ENCODE assay signal across 18 mouse cellular contexts in genomic region chr5:99287647-99288185, GRCm38 (mm10).
DNase-seq lines count a peak whose midpoint lies in the region; TF ChIP-seq lines count a peak whose summit lies in the region.
"Had no signal": no experiment of that assay in that cellular context is flagged by ENCODE, and none has a peak within 500 bp of the region (broad histone marks: within the 10 kb centered on the region; RNA-seq: fewer than 3 reads in every experiment).

No protein-coding gene starts in this region.

- TF ChIP-seq CTCF in lung, adult 2 months (IDR thresholded peaks at IDR 0.05; ENCODE audit: insufficient read depth, low read length): no peak

- H3K4me1 ChIP-seq in lung, adult 2 months (ENCODE audit: control insufficient read depth, insufficient read depth, low read length): no peaks in the 10 kb centered on the region; the same call in 1 of the 2 replicates
- H3K4me1 ChIP-seq: embryonic facial prominence, embryonic 13.5 days; forebrain, embryonic 12.5 days; hindbrain, embryonic 13.5 days had no signal

- no peak for TF ChIP-seq POLR2A in lung, adult 2 months (IDR thresholded peaks at IDR 0.05; ENCODE audit: borderline replicate concordance, extremely low read depth, low read depth, low read length)

- H3K4me3 ChIP-seq in lung, adult 2 months (replicated peaks; ENCODE audit: extremely low read depth, low read depth, low read length): no peak overlapping the region
- H3K4me3 ChIP-seq: embryonic facial prominence, embryonic 13.5 days; forebrain, embryonic 12.5 days; heart, embryonic 10.5 days; hindbrain, embryonic 13.5 days had no signal

- peak; percentile 20 to 28 for DNase-seq in left cerebral cortex, adult 18-20 months (ENCODE audit: low spot score in 2 of 2)
- no peak for DNase-seq in left cerebral cortex, postnatal 10 days (ENCODE audit: extremely low spot score in 1 of 2, low spot score in 2 of 2)
- peak; percentile 45 for DNase-seq in lung, postnatal 25 days (ENCODE audit: low spot score)
- DNase-seq in lung, adult 2 months: no peak
- DNase-seq in frontal cortex, adult 2 months (ENCODE audit: extremely low spot score in 1 of 2, low spot score in 1 of 2): peak; percentile 43 to 55
- peak; percentile 34 to 43 for DNase-seq in left cerebral cortex, postnatal 14 days (ENCODE audit: low spot score in 2 of 2)
- no peak for DNase-seq in cerebellum, postnatal 25 days
- no peak for DNase-seq in embryo, embryonic 11 days
- DNase-seq: adrenal gland, adult 2 months; adrenal gland, postnatal 25 days; cerebellum, adult 2 months; cerebellum, postnatal 10 days; heart, adult 18-20 months; heart, postnatal 10 days had no signal

- intact Hi-C loops in left cerebral cortex, postnatal 10 days (cut with DNase I): no loop called here
- intact Hi-C loops in left cerebral cortex, postnatal 14 days (cut with DNase I): no loop called here

- WGBS in lung, adult 2 months: 85% methylated on average over 6 of the region's 6 CpGs

Comparison
In these comparisons a context has a peak if more than half of its experiments do, and no peak if none do; other contexts are left out.
1. DNase-seq: peak in left cerebral cortex, adult 18-20 months (2 of 2), lung, postnatal 25 days (single experiment), frontal cortex, adult 2 months (2 of 2) and left cerebral cortex, postnatal 14 days (2 of 2); none in left cerebral cortex, postnatal 10 days (0 of 2), lung, adult 2 months (single experiment), cerebellum, postnatal 25 days (0 of 2) and embryo, embryonic 11 days (single experiment).